Mouse (Mus musculus): ENCODE measurements around the gene Ces3a. TPM values are rescaled to one million over a fixed set of nuclear protein-coding genes. Genes with fewer than 3 reads are reported as not detected.
"Not testable (repeated sequence)": the region's sequence is repeated elsewhere in the genome, so short reads cannot be mapped to it uniquely, and the experiment has no call there.

Gene Ces3a
- polyA plus RNA-seq (2017; shearing (Covaris generic)): not detected

DNA sequence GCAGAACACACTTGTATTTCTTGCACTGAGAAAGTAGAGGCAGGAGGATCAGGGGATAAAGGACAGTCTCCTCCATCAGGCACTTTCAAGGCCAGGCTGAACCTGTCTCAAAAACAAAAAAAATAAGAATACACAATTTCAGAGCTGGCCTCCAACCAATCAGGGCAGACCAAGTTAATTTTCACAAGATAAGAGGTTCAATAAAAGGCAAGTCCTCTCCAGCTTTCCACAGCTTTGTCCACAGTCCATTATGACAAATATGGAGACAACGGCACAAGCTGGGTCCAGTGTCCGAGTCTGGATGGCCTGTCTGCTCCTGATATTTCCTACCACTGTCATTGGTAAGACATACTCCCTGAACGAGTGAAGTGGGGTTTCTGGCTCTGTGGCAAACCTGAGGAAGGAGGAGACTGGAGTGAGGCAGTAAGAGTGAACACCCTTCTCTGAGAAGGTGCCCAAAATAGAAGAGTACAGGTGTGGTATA, at the start of gene Ces3a:
Ces3a (plus strand) TSS at position 231 of the 484 bp plus-strand sequence.
- ATAC-seq: no peak

DNA sequence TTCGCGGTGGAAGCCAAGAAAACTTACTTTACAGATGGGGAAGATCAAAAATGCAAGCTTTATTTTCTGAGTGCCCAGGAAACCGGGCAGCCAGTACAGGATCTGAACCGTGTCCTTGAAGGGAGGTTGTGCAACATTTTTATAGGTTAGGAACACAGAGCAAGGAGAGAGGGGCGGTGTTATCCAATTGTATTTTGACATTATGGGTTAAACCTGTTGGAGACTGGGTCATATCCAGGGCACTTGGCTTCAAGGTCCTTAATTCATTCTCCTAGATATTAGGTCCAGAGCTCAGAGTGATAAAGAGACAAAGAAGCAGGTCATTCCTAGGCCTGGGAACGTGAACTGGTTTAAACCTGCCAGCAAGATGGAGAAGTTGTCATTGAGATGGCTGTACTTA, 49.2 kb upstream of the Ces3a start:
- no peak for ATAC-seq

DNA sequence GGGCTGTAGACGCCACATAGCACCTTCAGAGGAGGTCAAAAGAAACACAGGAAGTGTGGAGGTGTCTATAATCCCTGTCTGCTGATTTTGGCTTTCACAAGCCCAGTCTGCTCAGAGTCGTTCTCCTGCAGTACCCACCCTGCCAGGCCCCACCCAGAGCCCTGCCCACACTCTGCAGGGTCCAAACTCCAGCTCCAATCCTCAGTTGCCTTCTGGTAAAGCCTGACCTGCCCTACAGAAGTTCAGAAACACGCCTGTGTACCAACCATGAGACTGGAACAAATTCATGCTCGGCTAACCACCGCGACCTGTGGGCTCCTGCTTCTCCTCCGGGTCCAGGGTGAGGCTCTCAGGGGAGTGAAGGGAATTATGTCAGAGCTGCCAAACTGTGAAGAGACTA, 47.8 kb upstream of the Ces3a start, which contains the start of gene Ces2h:
Ces2h (plus strand) TSS at position 268 of the 400 bp plus-strand sequence.
- no peak for ATAC-seq

DNA sequence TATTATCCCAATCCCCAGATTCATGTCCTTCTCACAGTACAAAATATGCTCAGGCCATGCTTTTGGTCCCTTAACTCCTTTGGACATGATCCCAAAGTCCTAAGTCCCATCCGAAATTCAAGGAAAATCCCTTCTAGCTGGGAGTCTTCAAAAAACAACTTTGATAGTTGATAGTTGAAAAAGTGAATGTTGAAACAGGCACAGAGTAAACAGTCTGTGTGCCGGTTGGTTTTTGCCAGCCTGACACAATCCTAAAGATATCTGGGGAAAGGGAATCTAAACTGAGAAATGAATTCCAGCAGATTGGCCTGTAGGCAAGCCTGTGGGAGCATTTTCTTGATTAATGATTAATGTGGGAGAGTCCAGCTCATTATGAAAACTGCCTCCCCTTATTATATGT, 38.4 kb upstream of the Ces3a start:
- no peak for ATAC-seq

DNA sequence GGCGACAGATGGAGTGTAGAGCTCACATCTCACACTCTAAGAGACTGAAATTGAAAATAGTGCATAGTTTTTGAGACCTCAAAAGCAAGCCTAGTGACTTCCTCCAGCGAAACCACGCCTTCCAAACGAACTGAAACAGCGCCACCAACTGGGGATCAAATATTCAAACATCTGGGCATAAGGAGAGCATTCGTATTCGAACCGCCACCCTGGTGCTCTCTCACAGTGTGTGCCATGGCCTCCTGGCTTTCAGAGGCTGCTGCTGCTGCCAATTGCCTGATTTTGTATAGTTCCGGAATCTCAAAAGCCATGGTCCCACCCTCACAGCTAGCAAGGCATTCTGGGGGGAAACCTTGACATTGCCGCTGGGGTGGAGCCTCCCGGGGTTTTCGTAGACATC, 37.3 kb upstream of the Ces3a start:
- no peak for ATAC-seq

DNA sequence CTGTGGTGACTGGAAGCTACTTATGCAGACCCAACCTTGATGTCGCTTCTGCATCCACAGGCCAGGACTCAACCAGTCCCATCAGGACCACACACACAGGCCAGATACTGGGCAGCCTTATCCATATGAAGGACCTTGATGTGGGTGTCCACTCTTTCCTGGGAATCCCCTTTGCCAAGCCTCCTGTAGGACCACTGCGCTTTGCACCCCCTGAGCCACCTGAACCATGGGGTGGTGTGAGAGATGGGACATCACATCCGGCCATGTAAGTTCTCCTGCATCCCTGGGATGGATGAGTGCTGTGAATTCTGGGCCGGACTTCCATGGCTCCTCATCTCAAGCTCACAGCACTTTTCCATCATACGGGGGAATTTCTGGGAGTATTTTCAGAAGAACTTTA, 34.0 kb upstream of the Ces3a start:
- no peak for ATAC-seq

DNA sequence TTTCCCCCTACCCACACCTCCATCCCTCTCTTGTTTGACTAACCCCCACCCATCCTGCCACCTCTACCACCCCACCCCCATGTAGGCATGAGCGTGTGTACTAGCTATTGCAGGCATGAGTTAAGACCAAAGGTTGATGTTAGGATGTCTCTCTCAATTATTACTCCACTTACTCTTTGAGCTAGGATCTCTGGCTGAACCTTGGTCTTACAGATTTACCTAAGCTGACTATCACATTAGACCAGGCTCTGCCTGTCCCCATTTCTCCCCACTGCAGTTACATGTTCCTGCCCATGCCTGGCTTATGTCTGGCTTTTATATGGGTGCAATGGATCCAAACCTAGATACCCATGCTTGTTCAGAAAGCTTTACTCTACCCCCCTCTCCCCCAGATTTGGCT, 26.4 kb upstream of the Ces3a start:
- ATAC-seq: no peak

DNA sequence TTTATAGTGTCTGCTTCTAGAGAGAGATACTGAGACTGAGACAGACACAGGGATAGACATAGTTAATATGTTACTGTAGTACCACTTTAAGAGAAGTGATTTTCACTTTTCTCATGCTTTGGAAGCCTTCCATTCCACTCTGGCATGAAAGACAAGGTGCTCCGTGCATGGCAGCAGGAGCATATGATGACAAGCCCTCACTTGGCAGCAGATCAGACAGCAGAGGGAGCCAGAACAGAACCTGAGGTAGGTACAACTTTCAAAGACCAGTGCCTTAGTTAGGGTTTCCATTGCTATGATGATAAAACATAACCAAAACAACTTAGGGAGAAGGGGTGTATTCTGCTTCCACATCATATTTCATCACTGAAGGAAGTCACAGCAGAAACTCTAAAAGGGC, 25.3 kb upstream of the Ces3a start:
- ATAC-seq: no peak

DNA sequence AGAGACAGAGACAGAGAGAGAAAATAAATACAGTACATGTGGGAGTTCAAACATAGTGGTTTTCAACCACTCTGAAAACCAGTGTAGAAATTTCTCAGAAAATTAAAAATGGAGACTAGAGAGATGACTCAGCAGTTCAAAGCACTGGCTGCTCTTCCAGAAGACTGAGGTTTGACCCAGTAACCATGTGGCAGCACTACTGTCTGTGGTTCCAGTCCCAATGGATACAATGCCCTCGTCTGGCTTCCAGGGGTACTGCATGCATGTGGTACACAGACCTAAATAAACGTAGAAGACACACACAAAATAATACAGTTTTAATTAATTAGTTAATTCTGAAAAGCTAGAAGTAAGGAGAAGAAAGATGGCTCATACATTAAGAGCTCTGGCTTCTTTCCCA, 23.4 kb upstream of the Ces3a start:
- ATAC-seq: no peak

DNA sequence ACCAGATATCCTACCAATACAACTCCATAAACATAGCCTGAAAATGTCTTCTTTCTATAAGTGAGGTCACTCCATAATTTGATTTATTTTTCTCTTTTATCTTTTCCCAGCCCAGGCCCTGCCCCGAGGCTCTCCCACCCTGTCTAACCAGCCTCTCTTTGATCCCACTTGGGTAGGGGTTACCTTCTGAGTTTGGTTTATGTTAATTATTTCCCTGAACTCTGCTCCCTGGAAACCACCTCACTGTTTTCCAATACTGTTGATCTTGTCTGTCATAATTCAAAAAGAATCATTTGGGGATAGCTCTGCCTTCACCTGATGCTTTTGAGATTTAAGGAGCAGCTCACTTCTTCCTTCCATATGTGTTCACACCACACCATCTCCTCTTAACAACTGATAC, 4.9 kb upstream of the Ces3a start:
- no peak for ATAC-seq

DNA sequence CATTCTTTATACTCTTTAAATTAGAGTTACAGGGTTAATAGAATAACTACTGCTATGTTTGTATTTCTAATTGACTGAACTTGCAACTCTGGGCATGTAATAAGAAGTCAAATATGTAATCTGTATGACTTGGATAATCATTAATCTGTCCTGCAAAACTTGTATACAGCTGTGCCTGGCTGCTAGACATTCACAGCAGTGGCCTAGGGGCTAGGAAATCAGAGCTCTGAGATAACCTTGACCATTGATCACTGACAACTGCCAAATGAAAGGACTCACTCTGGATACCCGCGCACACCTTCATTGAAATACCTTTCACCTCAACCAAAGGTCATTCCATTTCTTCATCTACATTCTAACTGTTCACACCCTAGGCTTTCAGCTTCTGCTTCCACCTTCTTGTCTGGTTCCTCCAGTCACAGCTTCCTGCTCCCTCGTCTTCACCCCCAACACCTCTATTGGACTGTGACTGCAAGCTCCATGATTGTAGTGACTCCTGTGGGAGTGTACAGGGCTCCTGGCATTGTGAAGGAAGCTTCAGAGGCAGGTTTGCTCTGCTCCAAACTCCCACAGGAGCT, 2.5 kb upstream of the Ces3a start:
- no peak for ATAC-seq

DNA sequence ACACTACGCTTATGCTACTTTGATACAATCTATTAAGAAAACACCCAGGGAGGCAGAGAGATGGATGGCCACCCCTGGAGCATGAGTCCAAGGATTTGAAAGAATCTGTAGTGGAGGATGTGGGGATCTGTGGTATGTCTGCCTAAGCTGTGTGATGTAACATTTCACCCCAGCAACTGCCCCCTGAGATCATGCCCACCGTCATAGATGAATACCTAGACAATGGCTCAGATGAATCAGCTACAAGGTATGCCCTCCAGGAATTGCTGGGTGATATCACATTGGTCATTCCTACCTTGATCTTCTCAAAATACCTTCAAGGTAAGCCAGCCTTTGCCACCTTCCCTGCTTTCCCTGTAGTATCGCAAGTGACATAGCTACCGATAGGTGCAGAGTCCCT, 7.8 kb downstream of the Ces3a start:
- no peak for ATAC-seq

DNA sequence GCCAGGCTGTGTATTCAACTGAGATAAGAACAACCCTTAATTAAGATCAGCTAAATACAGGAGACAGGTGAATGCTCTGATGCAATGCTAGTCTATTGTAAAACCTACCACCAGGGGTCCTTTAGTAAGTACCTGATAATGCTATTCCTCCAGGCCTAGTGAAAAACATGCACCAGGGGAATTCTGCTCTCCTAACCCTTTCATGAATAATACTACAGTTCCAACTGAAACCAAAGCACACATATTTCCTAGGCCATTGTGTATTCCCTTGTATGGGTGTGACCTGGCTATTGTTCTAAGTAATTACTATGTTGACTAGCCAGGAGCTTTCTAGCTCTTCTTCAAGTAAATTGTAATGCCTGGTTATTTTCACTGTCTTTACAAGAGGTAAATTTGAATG, 11.7 kb downstream of the Ces3a start:
- ATAC-seq: no peak

DNA sequence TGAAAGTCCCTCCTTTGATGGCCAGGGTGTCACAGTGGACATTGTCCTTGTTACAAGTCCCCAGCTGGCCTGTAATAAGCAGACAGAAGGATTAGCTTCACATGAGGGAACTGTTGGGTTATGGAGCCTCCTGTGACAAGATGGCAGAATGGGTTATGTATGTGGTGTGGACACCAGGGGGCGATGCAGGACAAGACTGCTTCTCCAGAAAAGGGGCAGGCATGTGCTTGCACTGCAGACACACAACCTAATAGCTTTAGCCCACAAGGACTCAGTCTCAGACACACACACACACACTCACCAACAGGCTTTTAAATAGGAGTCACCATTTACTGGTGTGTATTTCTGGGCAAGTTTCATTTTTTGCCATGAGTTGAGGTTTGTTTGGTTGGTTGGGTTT, 18.4 kb downstream of the Ces3a start:
- ATAC-seq: no peak

DNA sequence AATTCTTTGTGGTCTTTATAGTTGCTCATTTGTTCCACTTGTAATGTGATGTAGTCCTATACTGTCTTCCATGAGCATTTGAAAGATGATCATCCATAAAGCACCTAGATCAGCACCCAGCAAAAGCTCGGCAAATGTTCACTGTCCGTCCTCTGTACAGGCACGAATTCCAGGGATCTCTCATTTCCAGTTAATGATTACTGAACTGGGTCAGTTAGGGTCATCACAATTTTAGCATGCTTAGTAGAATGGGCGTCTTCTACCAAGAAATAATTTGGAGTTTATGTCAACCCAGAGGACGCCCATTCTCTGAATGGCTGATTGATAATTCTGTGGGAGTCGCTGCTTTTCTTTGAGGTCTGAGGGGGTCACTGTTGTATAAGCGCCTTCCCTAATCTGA, 19.5 kb downstream of the Ces3a start:
- not testable (repeated sequence) for ATAC-seq

DNA sequence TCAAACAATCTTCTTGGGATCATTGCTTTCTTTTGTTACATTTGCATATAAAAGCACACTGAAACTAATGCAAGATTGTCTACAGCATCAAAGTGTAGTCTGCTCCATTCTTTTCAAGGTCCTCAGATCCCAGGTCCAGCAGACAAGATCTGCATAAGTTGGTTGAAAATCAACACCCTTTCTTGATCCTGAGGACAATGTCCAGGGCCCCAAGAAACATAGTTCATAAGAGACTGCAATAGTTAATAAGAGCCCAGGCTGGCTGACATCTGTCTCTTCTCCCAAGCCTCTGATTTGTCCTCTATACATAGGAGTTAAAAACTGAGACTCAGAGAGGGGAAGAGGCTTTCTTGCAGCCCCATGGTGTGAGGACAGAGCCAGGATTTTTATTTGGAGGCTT, 20.6 kb downstream of the Ces3a start:
- ATAC-seq: no peak

DNA sequence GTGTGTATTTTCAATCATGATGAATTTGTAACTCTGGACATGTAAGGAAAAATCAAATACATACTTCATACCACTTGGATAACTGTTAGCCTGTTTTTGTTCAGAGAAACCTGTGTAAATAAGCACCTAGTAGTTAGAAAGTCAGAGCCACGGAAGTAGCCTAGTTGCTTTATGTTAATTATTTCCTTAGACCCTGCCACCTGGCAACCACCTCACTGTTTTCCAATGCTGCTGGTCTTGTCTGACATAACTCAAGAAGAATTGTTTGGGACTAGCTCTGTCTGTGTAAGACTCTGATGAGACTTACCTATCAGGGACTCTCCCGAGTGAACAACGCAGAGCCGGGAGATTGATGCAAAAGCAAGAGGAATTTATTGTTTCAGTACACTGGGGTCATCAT, 28.2 kb downstream of the Ces3a start:
- no peak for ATAC-seq

DNA sequence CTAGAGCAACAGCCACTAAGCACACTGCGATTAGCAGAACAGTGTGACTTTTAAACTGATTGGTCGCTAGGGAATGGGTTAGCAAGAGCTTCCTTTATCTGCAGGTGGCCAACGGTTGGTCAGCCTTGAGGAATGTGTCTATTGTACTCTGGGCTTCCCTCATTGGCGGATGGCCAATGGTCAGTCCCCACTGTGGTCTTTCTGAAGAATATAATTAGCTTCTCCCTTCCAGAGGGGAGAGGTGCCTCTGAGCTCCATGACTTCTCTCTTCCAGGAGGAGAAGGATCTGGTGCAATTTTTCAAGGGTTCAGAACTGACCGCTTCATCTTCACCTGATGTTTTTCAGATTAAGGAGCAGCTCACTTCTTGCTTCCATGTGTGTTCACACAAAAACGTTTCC, 28.7 kb downstream of the Ces3a start:
- ATAC-seq: no peak

DNA sequence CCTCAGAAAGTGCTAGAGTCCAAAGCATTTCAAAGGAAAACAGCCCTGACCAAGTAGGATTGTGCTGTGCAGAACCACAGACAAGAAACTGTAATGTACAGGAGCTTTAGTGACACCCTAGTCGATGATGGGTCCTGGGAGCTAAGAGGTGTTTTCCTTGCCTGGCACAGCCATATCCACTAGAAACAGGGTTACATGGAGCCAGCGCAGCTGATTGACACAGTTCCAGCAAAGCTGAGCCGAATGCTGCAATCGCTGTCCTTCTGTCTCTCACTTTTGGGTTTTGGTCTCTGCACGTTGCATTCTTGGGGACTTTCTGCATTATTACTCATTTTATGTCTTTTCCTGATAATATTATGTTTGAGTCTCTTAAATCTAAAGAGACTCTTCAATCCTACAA, 30.2 kb downstream of the Ces3a start:
- no peak for ATAC-seq

DNA sequence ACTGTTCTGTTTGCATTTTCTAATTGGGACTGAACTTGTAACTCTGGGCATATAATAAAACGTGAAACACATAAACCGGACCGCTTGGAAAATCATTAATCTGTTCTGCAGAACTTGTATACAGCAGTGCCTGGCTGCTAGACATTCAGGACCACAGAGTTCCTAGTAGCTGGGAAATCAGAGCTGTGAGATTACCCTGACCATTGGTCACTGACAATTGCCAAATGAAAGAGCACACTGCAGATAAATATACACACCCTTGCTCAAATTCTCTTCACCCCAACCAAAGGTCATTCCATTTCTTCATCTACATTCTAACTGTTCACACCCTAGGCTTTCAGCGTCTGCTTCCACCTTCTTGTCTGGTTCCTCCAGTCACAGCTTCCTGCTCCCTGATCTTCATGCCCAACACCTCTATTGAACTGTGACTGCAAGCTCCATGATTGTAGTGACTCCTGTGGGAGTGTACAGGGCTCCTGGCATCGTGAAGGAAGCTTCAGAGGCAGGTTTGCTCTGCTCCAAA, 32.5 kb downstream of the Ces3a start:
- ATAC-seq: no peak

DNA sequence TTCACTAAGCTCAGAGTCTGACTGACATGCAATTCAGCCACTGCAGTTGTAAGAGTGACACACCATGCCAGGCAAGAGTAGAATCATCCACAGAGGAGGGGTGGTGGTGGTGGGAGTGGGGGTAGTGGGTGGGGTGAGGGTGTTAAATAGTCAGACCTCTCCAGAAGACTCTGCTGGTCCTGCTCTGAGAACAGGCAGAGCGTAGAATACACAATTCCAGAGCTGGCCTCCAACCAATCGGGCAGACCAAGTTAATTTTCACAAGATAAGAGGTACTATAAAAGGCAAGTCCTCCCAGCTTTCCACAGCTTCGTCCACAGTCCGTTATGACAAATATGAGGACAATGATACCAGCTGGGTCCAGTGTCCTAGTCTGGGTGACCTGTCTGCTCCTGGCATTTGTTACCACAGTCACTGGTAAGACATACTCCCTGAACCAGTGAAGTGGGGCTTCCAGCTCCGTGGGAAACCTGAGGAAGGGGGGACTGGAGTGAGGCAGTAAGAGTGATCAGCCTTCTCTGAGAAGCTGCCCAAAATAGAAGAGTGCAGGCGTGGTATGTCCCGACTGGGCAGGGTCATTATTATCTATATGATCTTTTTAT, 35.1 kb downstream of the Ces3a start, which contains the start of gene Ces3b:
Ces3b (plus strand) TSS at position 305 of the 602 bp plus-strand sequence.
- ATAC-seq: no peak

DNA sequence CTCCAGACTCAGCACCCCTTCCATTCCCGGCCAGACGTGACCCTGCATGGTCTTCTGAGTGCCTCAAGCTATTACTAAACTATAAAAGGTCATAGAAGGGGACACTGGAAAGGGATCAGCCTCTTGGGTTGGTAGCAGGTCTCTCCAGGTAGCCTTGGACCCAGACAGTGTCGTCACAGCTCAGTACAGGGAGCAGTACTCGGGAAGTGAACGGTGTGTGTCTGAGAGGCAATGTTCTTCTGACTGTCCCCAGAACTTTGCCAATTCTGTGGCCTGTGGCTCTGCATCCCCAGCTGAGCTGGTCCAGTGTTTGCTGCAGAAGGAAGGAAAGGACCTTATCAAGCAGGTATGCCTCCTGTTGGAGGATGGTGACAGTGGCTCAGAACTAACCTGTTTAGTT, 39.8 kb downstream of the Ces3a start:
- ATAC-seq: not testable (repeated sequence)

DNA sequence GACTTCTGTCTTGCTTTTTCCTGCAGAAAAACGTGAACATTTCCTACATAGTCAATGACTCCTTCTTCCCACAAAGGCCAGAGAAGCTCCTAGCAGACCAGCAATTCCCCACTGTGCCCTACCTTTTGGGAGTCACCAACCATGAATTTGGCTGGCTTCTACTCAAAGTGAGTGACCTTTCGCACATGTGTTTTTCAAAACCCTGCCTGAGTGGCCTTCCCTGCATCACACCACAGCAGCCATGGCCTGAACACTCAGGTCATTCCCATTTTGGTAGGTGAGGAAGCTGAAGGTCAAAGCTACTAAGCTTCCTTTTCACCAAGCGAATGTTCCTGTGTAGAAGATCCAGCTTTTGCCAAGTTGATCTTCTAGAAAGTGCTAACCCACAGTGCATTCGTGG, 40.2 kb downstream of the Ces3a start:
- no peak for ATAC-seq

DNA sequence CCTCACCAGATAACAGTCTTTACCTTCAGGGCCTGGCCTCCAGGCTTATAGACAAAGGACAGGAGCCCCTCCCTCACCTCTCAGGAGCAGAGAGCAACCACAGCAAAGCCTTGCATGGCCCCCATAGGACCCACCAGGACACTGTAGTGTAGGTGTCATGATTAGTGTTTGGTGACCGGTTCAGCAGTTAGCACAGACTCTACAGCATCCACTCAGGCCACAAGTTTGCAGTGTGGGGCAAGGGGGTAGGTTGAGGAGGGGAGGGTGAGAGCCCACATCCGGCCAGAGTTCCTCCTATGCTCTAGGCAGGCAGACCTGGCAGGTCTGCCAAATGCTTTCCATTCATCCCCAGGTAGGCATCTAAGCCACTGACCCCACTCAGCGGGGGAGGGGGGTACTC, 45.6 kb downstream of the Ces3a start:
- no peak for ATAC-seq

Data from activated CD4-positive, CD25-positive, alpha-beta regulatory T cell, adult 4 months (primary cell).